Mouse (Mus musculus): ENCODE data around the gene Cryzl2.

The Cryzl2 gene

GRCm38 (mm10) chr1:157458421-157459208, at the start of gene Cryzl2:
TSS of gene Cryzl2 (plus strand) at chr1:157458577.
- DNase-seq (ENCODE audit: low read depth, low spot score) = no peak

- no peak for DNase-seq (ENCODE audit: low read depth, low spot score)
Measured at GRCm38 (mm10) chr1:157409648-157410047, 48.7 kb upstream of the Cryzl2 start.

- DNase-seq (ENCODE audit: low read depth, low spot score) = no peak
Measured at GRCm38 (mm10) chr1:157410937-157411336, 47.4 kb upstream of the Cryzl2 start.

GRCm38 (mm10) chr1:157411341-157411710, 47.1 kb upstream of the Cryzl2 start:
- DNase-seq (ENCODE audit: low read depth, low spot score) = no peak

- DNase-seq (ENCODE audit: low read depth, low spot score) = peak; percentile 4
Measured at GRCm38 (mm10) chr1:157411711-157412380, 46.5 kb upstream of the Cryzl2 start.

- peak; percentile 96 for DNase-seq (ENCODE audit: low read depth, low spot score)
Measured at GRCm38 (mm10) chr1:157412454-157413369, 45.7 kb upstream of the Cryzl2 start, which contains the start of gene Rasal2. TSS of gene Rasal2 (minus strand) at chr1:157412595.

- DNase-seq (ENCODE audit: low read depth, low spot score) = no peak
Measured at GRCm38 (mm10) chr1:157415771-157416170, 42.6 kb upstream of the Cryzl2 start.

- no peak for DNase-seq (ENCODE audit: low read depth, low spot score)
Measured at GRCm38 (mm10) chr1:157416628-157417027, 41.7 kb upstream of the Cryzl2 start.

GRCm38 (mm10) chr1:157417414-157417813, 41.0 kb upstream of the Cryzl2 start:
- no peak for DNase-seq (ENCODE audit: low read depth, low spot score)

GRCm38 (mm10) chr1:157417861-157418260, 40.5 kb upstream of the Cryzl2 start:
- no peak for DNase-seq (ENCODE audit: low read depth, low spot score)

- no peak for DNase-seq (ENCODE audit: low read depth, low spot score)
Measured at GRCm38 (mm10) chr1:157425741-157426427, 32.5 kb upstream of the Cryzl2 start.

- DNase-seq (ENCODE audit: low read depth, low spot score) = no peak
Measured at GRCm38 (mm10) chr1:157426933-157427332, 31.4 kb upstream of the Cryzl2 start.

- DNase-seq (ENCODE audit: low read depth, low spot score) = no peak
Measured at GRCm38 (mm10) chr1:157427604-157428003, 30.8 kb upstream of the Cryzl2 start.

GRCm38 (mm10) chr1:157428366-157428765, 30.0 kb upstream of the Cryzl2 start:
- no peak for DNase-seq (ENCODE audit: low read depth, low spot score)

- no peak for DNase-seq (ENCODE audit: low read depth, low spot score)
Measured at GRCm38 (mm10) chr1:157433316-157433715, 25.1 kb upstream of the Cryzl2 start.

GRCm38 (mm10) chr1:157434404-157434803, 24.0 kb upstream of the Cryzl2 start:
- DNase-seq (ENCODE audit: low read depth, low spot score) = no peak

GRCm38 (mm10) chr1:157435926-157436325, 22.5 kb upstream of the Cryzl2 start:
- no peak for DNase-seq (ENCODE audit: low read depth, low spot score)

GRCm38 (mm10) chr1:157438290-157438689, 20.1 kb upstream of the Cryzl2 start:
- no peak for DNase-seq (ENCODE audit: low read depth, low spot score)

- DNase-seq (ENCODE audit: low read depth, low spot score) = no peak
Measured at GRCm38 (mm10) chr1:157439101-157439500, 19.3 kb upstream of the Cryzl2 start.

GRCm38 (mm10) chr1:157439973-157440641, 18.3 kb upstream of the Cryzl2 start:
- DNase-seq (ENCODE audit: low read depth, low spot score) = no peak

Measured in brain, embryonic 18.5 days (tissue).